Mouse (Mus musculus) embryonic facial prominence, embryonic 12.5 days (tissue): ENCODE measurements around the gene Foxa3. TPM values are rescaled to one million over a fixed set of nuclear protein-coding genes. Genes with fewer than 3 reads are reported as not detected.
A peak's percentile ranks its signal among the peaks of the same experiment; 100 is the strongest.
"Not testable (repeated sequence)": the region's sequence is repeated elsewhere in the genome, so short reads cannot be mapped to it uniquely, and the experiment has no call there.

ENCODE experiments used
- ATAC-seq: fragments of 200-750 bp; cut with Nextera tagmentation; 2 replicates; pipeline ENCODE4 v1.8.0; 2017; ENCODE audit not compliant: insufficient number of reproducible peaks, insufficient read depth, low FRiP score, low TSS enrichment
- H3K27ac ChIP-seq: fragments of 300-500 bp; sonication (generic); 2 replicates; pipeline ENCODE4 v1.5.1; 2016; ENCODE audit warnings: mild to moderate bottlenecking
- H3K27me3 ChIP-seq: fragments of 300-500 bp; sonication (generic); 2 replicates; pipeline ENCODE4 v1.6.1; 2016; ENCODE audit warnings: mild to moderate bottlenecking, moderate library complexity
- H3K36me3 ChIP-seq: fragments of 300-500 bp; sonication (generic); 2 replicates; pipeline ENCODE4 v1.6.1; 2016; ENCODE audit warnings: mild to moderate bottlenecking
- H3K4me1 ChIP-seq: fragments of 300-500 bp; sonication (generic); 2 replicates; pipeline ENCODE4 v1.6.1; 2016
- H3K4me2 ChIP-seq: fragments of 300-500 bp; sonication (generic); replicated peaks from 2 replicates; pipeline ENCODE4 v1.6.1; 2016; ENCODE audit warnings: mild to moderate bottlenecking, moderate library complexity
- H3K4me3 ChIP-seq: fragments of 300-500 bp; sonication (generic); 2 replicates; pipeline ENCODE4 v1.5.1; 2016; ENCODE audit warnings: mild to moderate bottlenecking
- H3K9ac ChIP-seq: fragments of 300-500 bp; sonication (generic); 2 replicates; pipeline ENCODE4 v1.6.1; 2016; ENCODE audit warnings: mild to moderate bottlenecking, moderate library complexity
- H3K9me3 ChIP-seq: fragments of 300-500 bp; sonication (generic); 2 replicates; pipeline ENCODE4 v1.6.1; 2016; ENCODE audit warnings: mild to moderate bottlenecking, moderate library complexity
- WGBS: fragments of 180-500 bp; shearing (Covaris S2); methylation state at CpG from one replicate; pipeline ENCODE4 v1.1.7; 2016; 5-methylcytosine and 5-hydroxymethylcytosine counted together
- polyA plus RNA-seq: library from polyadenylated mRNA; unstranded; fragments of >200 nt; fragmentation: Nextera tagmentation; extraction: Ambion mirVana; gene quantifications from 2 replicates; pipeline ENCODE4 v1.2.1, GENCODE M21; 2016

The Foxa3 gene
- polyA plus RNA-seq: 0.13 and 0.18 TPM in 2 replicates

- ATAC-seq: no peak
- Histone ChIP-seq H3K36me3 (no peaks in the 10 kb centered on the region), H3K27me3 (peaks cover 40% of the 10 kb centered on the region), H3K4me1 (peaks cover 22% of the 10 kb centered on the region), H3K9ac (peak within 1 kb of the TSS; percentile 95), H3K4me2 (peak within 1 kb of the TSS; percentile 90), H3K27ac (peak within 1 kb of the TSS; percentile 60; the same call in 1 of the 2 replicates), H3K4me3 (peak within 1 kb of the TSS; percentile 82), H3K9me3 (no peaks in the 10 kb centered on the region)
- 5% methylated on average over 30 of the region's 30 CpGs for WGBS
These were observed at the start of gene Foxa3 for GRCm38 (mm10) chr7:19023357-19023814. Gene Foxa3, minus strand, starts transcription at chr7:19023538.

GRCm38 (mm10) chr7:19071024-19071423 is 47.7 kb upstream of the Foxa3 start:
- not testable (repeated sequence) for H3K4me3 ChIP-seq, ATAC-seq, H3K36me3 ChIP-seq, H3K4me1 ChIP-seq, H3K27ac ChIP-seq, H3K9ac ChIP-seq, H3K9me3 ChIP-seq, H3K4me2 ChIP-seq
- H3K27me3 ChIP-seq: peaks cover 15% of the 10 kb centered on the region
- 57% methylated on average over 3 of the region's 3 CpGs for WGBS

- Histone ChIP-seq H3K36me3 (no peaks in the 10 kb centered on the region), H3K9me3 (no peaks in the 10 kb centered on the region), H3K4me3 (no peak overlapping the region), H3K4me1 (0 out of 2 replicates have a peak, but pooled peaks cover 4% of the 10 kb centered on the region), H3K27me3 (peaks cover 30% of the 10 kb centered on the region), H3K9ac (no peak overlapping the region), H3K27ac (no peak overlapping the region), H3K4me2 (no peak overlapping the region)
- 50% methylated on average over 3 of the region's 3 CpGs for WGBS
- ATAC-seq: no peak
These were observed 46.2 kb upstream of the Foxa3 start for GRCm38 (mm10) chr7:19069500-19069899.

GRCm38 (mm10) chr7:19068707-19069106 is 45.4 kb upstream of the Foxa3 start:
- H3K4me3 ChIP-seq: no peak overlapping the region
- H3K27me3 ChIP-seq: peaks cover 37% of the 10 kb centered on the region
- H3K9ac ChIP-seq: no peak overlapping the region
- H3K36me3 ChIP-seq: no peaks in the 10 kb centered on the region
- 0 out of 2 replicates have a peak, but pooled peaks cover 4% of the 10 kb centered on the region for H3K4me1 ChIP-seq
- 5% methylated on average over 2 of the region's 2 CpGs for WGBS
- H3K9me3 ChIP-seq: no peaks in the 10 kb centered on the region
- no peak overlapping the region for H3K27ac ChIP-seq
- no peak for ATAC-seq
- H3K4me2 ChIP-seq: no peak overlapping the region

GRCm38 (mm10) chr7:19067935-19068334 is 44.6 kb upstream of the Foxa3 start:
- H3K4me3 ChIP-seq: no peak overlapping the region
- WGBS: 64% methylated on average over 11 of the region's 14 CpGs
- H3K9me3 ChIP-seq: no peaks in the 10 kb centered on the region
- H3K36me3 ChIP-seq: no peaks in the 10 kb centered on the region
- 0 out of 2 replicates have a peak, but pooled peaks cover 4% of the 10 kb centered on the region for H3K4me1 ChIP-seq
- H3K27ac ChIP-seq: no peak overlapping the region
- no peak for ATAC-seq
- peaks cover 37% of the 10 kb centered on the region for H3K27me3 ChIP-seq
- H3K4me2 ChIP-seq: no peak overlapping the region
- no peak overlapping the region for H3K9ac ChIP-seq

GRCm38 (mm10) chr7:19067063-19067462 is 43.7 kb upstream of the Foxa3 start:
- Histone ChIP-seq H3K27ac (no peak overlapping the region), H3K36me3 (no peaks in the 10 kb centered on the region), H3K4me3 (no peak overlapping the region), H3K9me3 (no peaks in the 10 kb centered on the region), H3K4me2 (no peak overlapping the region), H3K27me3 (peaks cover 37% of the 10 kb centered on the region), H3K4me1 (0 out of 2 replicates have a peak, but pooled peaks cover 4% of the 10 kb centered on the region), H3K9ac (no peak overlapping the region)
- WGBS: 43% methylated on average over 14 of the region's 14 CpGs
- no peak for ATAC-seq

- ATAC-seq: 0 out of 2 replicates have a peak, but pooled peaks have one; percentile 72
- Histone ChIP-seq H3K9ac (no peak overlapping the region), H3K9me3 (no peaks in the 10 kb centered on the region), H3K27ac (no peak overlapping the region), H3K4me3 (peak overlapping the region; percentile 15; the same call in 1 of the 2 replicates), H3K4me2 (peak overlapping the region; percentile 24; the same call in 1 of the 2 replicates), H3K4me1 (0 out of 2 replicates have a peak, but pooled peaks cover 4% of the 10 kb centered on the region), H3K36me3 (no peaks in the 10 kb centered on the region), H3K27me3 (peaks cover 37% of the 10 kb centered on the region)
- 58% methylated on average over 13 of the region's 13 CpGs for WGBS
These were observed 42.6 kb upstream of the Foxa3 start for GRCm38 (mm10) chr7:19065896-19066295.

GRCm38 (mm10) chr7:19057405-19057804 is 34.1 kb upstream of the Foxa3 start:
- no peaks in the 10 kb centered on the region for H3K27me3 ChIP-seq
- ATAC-seq: no peak

GRCm38 (mm10) chr7:19055108-19055507 is 31.8 kb upstream of the Foxa3 start:
- ATAC-seq: no peak
- no peaks in the 10 kb centered on the region for H3K27me3 ChIP-seq
- no peak overlapping the region for H3K9ac ChIP-seq
- H3K9me3 ChIP-seq: no peaks in the 10 kb centered on the region
- peaks cover 36% of the 10 kb centered on the region for H3K36me3 ChIP-seq
- no peak overlapping the region for H3K27ac ChIP-seq
- no peak overlapping the region for H3K4me2 ChIP-seq
- no peak overlapping the region for H3K4me3 ChIP-seq
- 91% methylated on average over 8 of the region's 8 CpGs for WGBS
- peaks cover 9% of the 10 kb centered on the region for H3K4me1 ChIP-seq

More at GRCm38 (mm10) chr7:19057405-19057804, 34.1 kb upstream of the Foxa3 start:
- Histone ChIP-seq H3K9ac (no peak overlapping the region), H3K4me2 (no peak overlapping the region), H3K4me3 (no peak overlapping the region), H3K4me1 (peaks cover 9% of the 10 kb centered on the region), H3K9me3 (no peaks in the 10 kb centered on the region), H3K36me3 (peaks cover 14% of the 10 kb centered on the region), H3K27ac (no peak overlapping the region)
- 87% methylated on average over 10 of the region's 10 CpGs for WGBS

GRCm38 (mm10) chr7:19054777-19055076 is 31.4 kb upstream of the Foxa3 start:
- no peaks in the 10 kb centered on the region for H3K27me3 ChIP-seq
- no peaks in the 10 kb centered on the region for H3K9me3 ChIP-seq
- 0 out of 2 replicates have a peak overlapping the region, but pooled peaks have one; percentile 3 for H3K4me3 ChIP-seq
- peak overlapping the region; percentile 34 for H3K4me2 ChIP-seq
- H3K36me3 ChIP-seq: peaks cover 40% of the 10 kb centered on the region
- H3K27ac ChIP-seq: no peak overlapping the region
- H3K9ac ChIP-seq: no peak overlapping the region
- ATAC-seq: peak; percentile 25; the same call in 1 of the 2 replicates
- WGBS: 57% methylated on average over 9 of the region's 9 CpGs
- peaks cover 9% of the 10 kb centered on the region for H3K4me1 ChIP-seq

- no peak within 1 kb of the TSS for H3K9ac ChIP-seq
These were observed 30.9 kb upstream of the Foxa3 start, which contains the start of gene Rsph6a for GRCm38 (mm10) chr7:19054047-19054776. Gene Rsph6a, plus strand, starts transcription at chr7:19054690.

GRCm38 (mm10) chr7:19053136-19053532 is 29.8 kb upstream of the Foxa3 start:
- no peak for ATAC-seq
- Histone ChIP-seq H3K4me1 (peaks cover 9% of the 10 kb centered on the region), H3K36me3 (peaks cover 56% of the 10 kb centered on the region), H3K9me3 (no peaks in the 10 kb centered on the region), H3K27ac (no peak overlapping the region), H3K4me3 (no peak overlapping the region), H3K9ac (no peak overlapping the region), H3K4me2 (no peak overlapping the region), H3K27me3 (no peaks in the 10 kb centered on the region)
- 94% methylated on average over 7 of the region's 7 CpGs for WGBS

More at GRCm38 (mm10) chr7:19054047-19054776, 30.9 kb upstream of the Foxa3 start, which contains the start of gene Rsph6a:
- Histone ChIP-seq H3K36me3 (peaks cover 45% of the 10 kb centered on the region), H3K27me3 (no peaks in the 10 kb centered on the region), H3K4me3 (0 out of 2 replicates have a peak within 1 kb of the TSS, but pooled peaks have one; percentile 3), H3K4me1 (peaks cover 9% of the 10 kb centered on the region), H3K4me2 (peak within 1 kb of the TSS; percentile 34), H3K9me3 (no peaks in the 10 kb centered on the region), H3K27ac (no peak within 1 kb of the TSS)
- peak; percentile 41; the same call in 1 of the 2 replicates for ATAC-seq
- 29% methylated on average over 33 of the region's 33 CpGs for WGBS
